Mouse (Mus musculus) E14TG2a.4 (cell line): Measurements from ENCODE around the gene Snapc2.

Experiments
- H3K27me3 ChIP-seq: 2 replicates; pipeline ENCODE4 v1.6.1; 2014; ENCODE audit warnings: low read length, control low read depth; ENCODE audit not compliant: insufficient read depth
- H3K36me3 ChIP-seq: 2 replicates; pipeline ENCODE4 v1.6.1; 2014; ENCODE audit warnings: low read length, control low read depth; ENCODE audit not compliant: insufficient read depth
- H3K4me1 ChIP-seq: replicated peaks from 2 replicates; pipeline ENCODE4 v1.6.1; 2014; ENCODE audit warnings: low read depth, low read length, control low read depth
- H3K4me3 ChIP-seq: replicated peaks from 2 replicates; pipeline ENCODE4 v1.5.1; 2014; ENCODE audit warnings: mild to moderate bottlenecking, low read length
- H3K9me3 ChIP-seq: 2 replicates; pipeline ENCODE4 v1.6.1; 2014; ENCODE audit warnings: low read length, control low read depth
- CTCF ChIP-seq: conservative IDR thresholded peaks from 2 replicates; pipeline ENCODE4 v1.5.1; 2014; ENCODE audit warnings: low read length
- NANOG ChIP-seq: IDR thresholded peaks from 2 replicates; pipeline ENCODE4 v1.6.1; 2014; ENCODE audit warnings: borderline replicate concordance, low read length, mixed read lengths
- POU5F1 ChIP-seq: IDR thresholded peaks from 2 replicates; pipeline ENCODE4 v1.6.1; 2014; ENCODE audit warnings: low read length, borderline replicate concordance

Snapc2 gene

GRCm38 (mm10) chr8:4214006-4214980, 38.6 kb upstream of the Snapc2 start:
- H3K4me3 ChIP-seq = peak overlapping the region; percentile 61
- H3K27me3 ChIP-seq = peaks cover 78% of the 10 kb centered on the region
- TF ChIP-seq NANOG (no peak), POU5F1 (no peak), CTCF (no peak)
- H3K4me1 ChIP-seq = peaks cover 47% of the 10 kb centered on the region
- H3K36me3 ChIP-seq = no peaks in the 10 kb centered on the region
- H3K9me3 ChIP-seq = peaks cover 10% of the 10 kb centered on the region

GRCm38 (mm10) chr8:4216296-4216695, 36.6 kb upstream of the Snapc2 start:
- Histone ChIP-seq H3K9me3 (no peaks in the 10 kb centered on the region), H3K36me3 (no peaks in the 10 kb centered on the region), H3K4me1 (peaks cover 38% of the 10 kb centered on the region), H3K4me3 (peak overlapping the region; percentile 87), H3K27me3 (peaks cover 67% of the 10 kb centered on the region)
- TF ChIP-seq NANOG (no peak), POU5F1 (no peak), CTCF (no peak)

GRCm38 (mm10) chr8:4216791-4217621, 35.9 kb upstream of the Snapc2 start, which contains the start of gene Prr36:
Prr36 (minus strand) TSS chr8:4217459.
- TF ChIP-seq NANOG (no peak), CTCF (no peak), POU5F1 (no peak)
- peaks cover 68% of the 10 kb centered on the region for H3K27me3 ChIP-seq
- peaks cover 38% of the 10 kb centered on the region for H3K4me1 ChIP-seq
- peak within 1 kb of the TSS; percentile 87 for H3K4me3 ChIP-seq
- no peaks in the 10 kb centered on the region for H3K9me3 ChIP-seq
- no peaks in the 10 kb centered on the region for H3K36me3 ChIP-seq

- no peaks in the 10 kb centered on the region for H3K36me3 ChIP-seq
- no peak for TF ChIP-seq POU5F1
- TF ChIP-seq CTCF = no peak
- no peak for TF ChIP-seq NANOG
- H3K4me3 ChIP-seq = no peak overlapping the region
- peaks cover 69% of the 10 kb centered on the region for H3K27me3 ChIP-seq
- H3K9me3 ChIP-seq = no peaks in the 10 kb centered on the region
- H3K4me1 ChIP-seq = peaks cover 22% of the 10 kb centered on the region
Measured at GRCm38 (mm10) chr8:4219617-4220016, 33.3 kb upstream of the Snapc2 start.

GRCm38 (mm10) chr8:4222059-4222458, 30.8 kb upstream of the Snapc2 start:
- no peaks in the 10 kb centered on the region for H3K9me3 ChIP-seq
- H3K4me3 ChIP-seq = no peak overlapping the region
- H3K4me1 ChIP-seq = peaks cover 14% of the 10 kb centered on the region
- TF ChIP-seq CTCF = no peak
- no peak for TF ChIP-seq NANOG
- TF ChIP-seq POU5F1 = no peak
- no peaks in the 10 kb centered on the region for H3K36me3 ChIP-seq
- peaks cover 65% of the 10 kb centered on the region for H3K27me3 ChIP-seq

GRCm38 (mm10) chr8:4226323-4226722, 26.6 kb upstream of the Snapc2 start:
- Histone ChIP-seq H3K36me3 (no peaks in the 10 kb centered on the region), H3K4me1 (peaks cover 25% of the 10 kb centered on the region), H3K9me3 (no peaks in the 10 kb centered on the region), H3K27me3 (peaks cover 84% of the 10 kb centered on the region), H3K4me3 (peak overlapping the region; percentile 63)
- no peak for TF ChIP-seq POU5F1
- no peak for TF ChIP-seq NANOG
- no peak for TF ChIP-seq CTCF

GRCm38 (mm10) chr8:4226739-4227347, 26.0 kb upstream of the Snapc2 start, which contains the start of gene Lrrc8e:
Lrrc8e (plus strand) TSS chr8:4226827.
- Histone ChIP-seq H3K9me3 (no peaks in the 10 kb centered on the region), H3K27me3 (peaks cover 85% of the 10 kb centered on the region), H3K4me1 (peaks cover 30% of the 10 kb centered on the region), H3K36me3 (no peaks in the 10 kb centered on the region), H3K4me3 (peak within 1 kb of the TSS; percentile 63)
- no peak for TF ChIP-seq CTCF
- TF ChIP-seq NANOG = no peak
- TF ChIP-seq POU5F1 = no peak
